13 mouse cellular contexts compared by ENCODE assay signal in genomic region chr2:85238068-85238667, GRCm38 (mm10). TPM values are rescaled to one million over a fixed set of nuclear protein-coding genes. Genes with fewer than 3 reads are reported as not detected.
A peak's percentile ranks its signal among the peaks of the same experiment; 100 is the strongest.
DNase-seq lines count a peak whose midpoint lies in the region; ATAC-seq and TF ChIP-seq lines count a peak whose summit lies in the region.
"Had no signal": no experiment of that assay in that cellular context is flagged by ENCODE, and none has a peak within 500 bp of the region (broad histone marks: within the 10 kb centered on the region; RNA-seq: fewer than 3 reads in every experiment).

No protein-coding gene starts in this region.

- no peak overlapping the region for H3K4me3 ChIP-seq in hindbrain, embryonic 16.5 days (ENCODE audit: low read length)
- no peak overlapping the region for H3K4me3 ChIP-seq in hindbrain, embryonic 11.5 days (ENCODE audit: low read depth, low read length)
- no peak overlapping the region for H3K4me3 ChIP-seq in lung, embryonic 14.5 days (ENCODE audit: low read depth, low read length)
- no peak overlapping the region for H3K4me3 ChIP-seq in heart, embryonic 13.5 days
- H3K4me3 ChIP-seq in liver, postnatal 0 days (ENCODE audit: low read depth, low read length) = no peak overlapping the region
- H3K4me3 ChIP-seq: neural tube, embryonic 15.5 days had no signal

- no peak for TF ChIP-seq EP300 in liver, postnatal 0 days (IDR thresholded peaks at IDR 0.05; ENCODE audit: low read depth)

- no peaks in the 10 kb centered on the region for H3K9me3 ChIP-seq in hindbrain, embryonic 16.5 days (ENCODE audit: control insufficient read depth, low read length)
- H3K9me3 ChIP-seq in hindbrain, embryonic 11.5 days (ENCODE audit: control insufficient read depth, low read length) = no peaks in the 10 kb centered on the region
- no peaks in the 10 kb centered on the region for H3K9me3 ChIP-seq in lung, embryonic 14.5 days (ENCODE audit: low read depth, low read length)
- H3K9me3 ChIP-seq in heart, embryonic 13.5 days = no peaks in the 10 kb centered on the region
- no peaks in the 10 kb centered on the region for H3K9me3 ChIP-seq in liver, postnatal 0 days (ENCODE audit: low read length)
- H3K9me3 ChIP-seq: neural tube, embryonic 15.5 days had no signal

- H3K27ac ChIP-seq in hindbrain, embryonic 16.5 days (ENCODE audit: low read depth, low read length) = no peak overlapping the region
- H3K27ac ChIP-seq in hindbrain, embryonic 11.5 days (ENCODE audit: low read depth, low read length) = no peak overlapping the region
- no peak overlapping the region for H3K27ac ChIP-seq in lung, embryonic 14.5 days (ENCODE audit: low read depth)
- H3K27ac ChIP-seq in heart, embryonic 13.5 days (replicated peaks) = peak overlapping the region; percentile 70
- H3K27ac ChIP-seq in liver, postnatal 0 days (ENCODE audit: low read depth) = no peak overlapping the region
- H3K27ac ChIP-seq: kidney, postnatal 0 days; neural tube, embryonic 15.5 days had no signal

- DNase-seq in hindbrain, embryonic 11.5 days (ENCODE audit: low spot score) = no peak
- DNase-seq in lung, embryonic 14.5 days = peak; percentile 23
- DNase-seq in lung, postnatal 14 days = no peak
- peak; percentile 12 for DNase-seq in lung, postnatal 10 days
- no peak for DNase-seq in ovary, postnatal 10 days (ENCODE audit: low spot score)
- no peak for DNase-seq in liver, postnatal 0 days
- DNase-seq: cerebellum, adult 2 months; layer of hippocampus, postnatal 36 days; thymus, adult 18-20 months had no signal

- no peaks in the 10 kb centered on the region for H3K36me3 ChIP-seq in hindbrain, embryonic 16.5 days (ENCODE audit: control insufficient read depth, insufficient read depth, low read length)
- no peaks in the 10 kb centered on the region for H3K36me3 ChIP-seq in hindbrain, embryonic 11.5 days (ENCODE audit: control insufficient read depth, insufficient read depth, low read length)
- no peaks in the 10 kb centered on the region for H3K36me3 ChIP-seq in lung, embryonic 14.5 days (ENCODE audit: insufficient read depth)
- no peaks in the 10 kb centered on the region for H3K36me3 ChIP-seq in heart, embryonic 13.5 days
- no peaks in the 10 kb centered on the region for H3K36me3 ChIP-seq in liver, postnatal 0 days (replicated peaks; ENCODE audit: insufficient read depth, low read length)
- H3K36me3 ChIP-seq: neural tube, embryonic 15.5 days had no signal

- peak; percentile 60 for ATAC-seq in hindbrain, embryonic 16.5 days
- no peak for ATAC-seq in hindbrain, embryonic 11.5 days (ENCODE audit: low FRiP score)
- no peak for ATAC-seq in lung, embryonic 14.5 days (ENCODE audit: insufficient read depth)
- peak; percentile 54; the same call in 1 of the 2 replicates for ATAC-seq in heart, embryonic 13.5 days (ENCODE audit: extremely low read depth, insufficient number of reproducible peaks, low FRiP score, low TSS enrichment)
- no peak for ATAC-seq in liver, postnatal 0 days

- 61% methylated on average over 4 of the region's 4 CpGs for WGBS in hindbrain, embryonic 16.5 days
- 59% methylated on average over 4 of the region's 4 CpGs for WGBS in hindbrain, embryonic 11.5 days
- WGBS in lung, embryonic 14.5 days = 31% methylated on average over 4 of the region's 4 CpGs
- WGBS in heart, embryonic 13.5 days = 22% methylated on average over 4 of the region's 4 CpGs
- 46% methylated on average over 4 of the region's 4 CpGs for WGBS in liver, postnatal 0 days (ENCODE audit: insufficient replicate concordance)

- TF ChIP-seq CTCF in lung, embryonic 14.5 days (IDR thresholded peaks at IDR 0.05; ENCODE audit: low read depth) = no peak
- TF ChIP-seq CTCF in liver, postnatal 0 days (IDR thresholded peaks at IDR 0.05; ENCODE audit: low read depth) = no peak

- H3K4me2 ChIP-seq in hindbrain, embryonic 16.5 days (ENCODE audit: low read length) = no peak overlapping the region
- H3K4me2 ChIP-seq in hindbrain, embryonic 11.5 days (replicated peaks; ENCODE audit: low read depth, low read length) = no peak overlapping the region
- no peak overlapping the region for H3K4me2 ChIP-seq in lung, embryonic 14.5 days
- H3K4me2 ChIP-seq in heart, embryonic 13.5 days = no peak overlapping the region
- no peak overlapping the region for H3K4me2 ChIP-seq in liver, postnatal 0 days (ENCODE audit: low read depth, low read length)
- H3K4me2 ChIP-seq: neural tube, embryonic 15.5 days had no signal

- H3K9ac ChIP-seq in hindbrain, embryonic 16.5 days (ENCODE audit: low read depth, low read length) = no peak overlapping the region
- H3K9ac ChIP-seq in hindbrain, embryonic 11.5 days (ENCODE audit: low read depth, low read length) = no peak overlapping the region
- H3K9ac ChIP-seq in lung, embryonic 14.5 days = no peak overlapping the region
- no peak overlapping the region for H3K9ac ChIP-seq in heart, embryonic 13.5 days
- H3K9ac ChIP-seq in liver, postnatal 0 days (replicated peaks) = no peak overlapping the region
- H3K9ac ChIP-seq: neural tube, embryonic 15.5 days had no signal

- H3K27me3 ChIP-seq in hindbrain, embryonic 16.5 days (replicated peaks; ENCODE audit: control insufficient read depth, insufficient read depth, low read length) = no peaks in the 10 kb centered on the region
- H3K27me3 ChIP-seq in hindbrain, embryonic 11.5 days (ENCODE audit: control insufficient read depth, insufficient read depth, low read length) = no peaks in the 10 kb centered on the region
- H3K27me3 ChIP-seq in lung, embryonic 14.5 days (ENCODE audit: insufficient read depth, low read length) = no peaks in the 10 kb centered on the region
- no peaks in the 10 kb centered on the region for H3K27me3 ChIP-seq in heart, embryonic 13.5 days (replicated peaks)
- H3K27me3 ChIP-seq in liver, postnatal 0 days (ENCODE audit: insufficient read depth, low read length) = no peaks in the 10 kb centered on the region
- H3K27me3 ChIP-seq: neural tube, embryonic 15.5 days had no signal

- H3K4me1 ChIP-seq in hindbrain, embryonic 16.5 days (ENCODE audit: control insufficient read depth, insufficient read depth, low read depth, low read length) = no peaks in the 10 kb centered on the region
- H3K4me1 ChIP-seq in hindbrain, embryonic 11.5 days (replicated peaks; ENCODE audit: control insufficient read depth, insufficient read depth, low read length) = no peaks in the 10 kb centered on the region
- H3K4me1 ChIP-seq in lung, embryonic 14.5 days (ENCODE audit: insufficient read depth) = no peaks in the 10 kb centered on the region
- H3K4me1 ChIP-seq in heart, embryonic 13.5 days = peaks cover 16% of the 10 kb centered on the region
- no peaks in the 10 kb centered on the region for H3K4me1 ChIP-seq in liver, postnatal 0 days (ENCODE audit: insufficient read depth)
- H3K4me1 ChIP-seq: neural tube, embryonic 15.5 days had no signal

RNA-seq across cellular contexts. Expression of gene Lrrc55, which starts 41.2 kb away (rescaled TPM):
- polyA plus RNA-seq in hindbrain, embryonic 16.5 days (2015; fragmentation: Nextera tagmentation; extraction: Ambion mirVana) = 12.7 and 13.2 TPM in 2 replicates
- polyA plus RNA-seq in hindbrain, embryonic 11.5 days (2014; fragmentation: Nextera tagmentation; extraction: Ambion mirVana) = 1.1 and 2.3 TPM in 2 replicates
- polyA plus RNA-seq in lung, embryonic 14.5 days (2014; fragmentation: Nextera tagmentation; extraction: Ambion mirVana) = 0.09 and 0.33 TPM in 2 replicates
- 0.32 and 0.35 TPM in 2 replicates for polyA plus RNA-seq in heart, embryonic 13.5 days (2015; fragmentation: Nextera tagmentation; extraction: Ambion mirVana)
- 0.06 and 0.08 TPM in 2 replicates for polyA plus RNA-seq in liver, postnatal 0 days (2015; fragmentation: Nextera tagmentation; extraction: Ambion mirVana)

Comparison
In these comparisons a context has a peak if more than half of its experiments do, and no peak if none do; other contexts are left out.
1. ATAC-seq: peak in hindbrain, embryonic 16.5 days (single experiment) and heart, embryonic 13.5 days (single experiment); none in hindbrain, embryonic 11.5 days (single experiment), lung, embryonic 14.5 days (single experiment) and liver, postnatal 0 days (single experiment).
2. DNase-seq: peak in lung, embryonic 14.5 days (single experiment) and lung, postnatal 10 days (single experiment); none in hindbrain, embryonic 11.5 days (single experiment), lung, postnatal 14 days (single experiment), ovary, postnatal 10 days (single experiment) and liver, postnatal 0 days (single experiment).